12 mouse cellular contexts compared by ENCODE assay signal in the genomic region with DNA sequence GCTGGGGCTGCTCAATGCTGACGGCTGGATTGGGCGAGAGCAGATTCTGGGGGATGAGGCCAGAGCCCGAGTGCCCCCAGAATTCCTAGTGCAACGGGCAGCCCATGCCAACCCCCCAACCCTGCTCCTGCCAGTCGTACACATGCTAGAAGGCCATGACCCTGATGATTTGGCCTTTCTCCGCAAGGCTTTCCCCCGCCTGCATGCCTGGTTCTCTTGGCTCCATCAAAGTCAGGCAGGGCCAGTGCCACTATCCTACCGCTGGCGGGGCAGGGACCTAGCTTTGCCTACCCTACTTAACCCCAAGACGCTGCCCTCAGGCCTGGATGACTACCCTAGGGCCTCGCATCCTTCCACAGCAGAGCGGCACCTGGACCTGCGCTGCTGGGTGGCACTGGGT. TPM values are rescaled to one million over a fixed set of nuclear protein-coding genes. Genes with fewer than 3 reads are reported as not detected.
DNase-seq lines count a peak whose midpoint lies in the region; ATAC-seq lines count a peak whose summit lies in the region.
"Had no signal": no experiment of that assay in that cellular context is flagged by ENCODE, and none has a peak within 500 bp of the region (broad histone marks: within the 10 kb centered on the region; RNA-seq: fewer than 3 reads in every experiment).

No protein-coding gene starts in this region.

- no peak for ATAC-seq in hindbrain, embryonic 13.5 days (ENCODE audit: low FRiP score)
- no peak for ATAC-seq in hindbrain, embryonic 14.5 days (ENCODE audit: low FRiP score)
- ATAC-seq in neural tube, embryonic 12.5 days (ENCODE audit: low FRiP score, low read depth) = no peak
- no peak for ATAC-seq in neural tube, embryonic 15.5 days (ENCODE audit: low FRiP score)
- ATAC-seq in limb, embryonic 12.5 days (ENCODE audit: insufficient number of reproducible peaks, insufficient read depth, low FRiP score, low TSS enrichment, low read depth) = no peak
- ATAC-seq: intestine, embryonic 15.5 days had no signal

- WGBS in hindbrain, embryonic 13.5 days = 93% methylated on average over 13 of the region's 13 CpGs
- WGBS in hindbrain, embryonic 14.5 days = 92% methylated on average over 13 of the region's 13 CpGs
- WGBS in neural tube, embryonic 12.5 days = 90% methylated on average over 13 of the region's 13 CpGs
- WGBS in neural tube, embryonic 15.5 days = 93% methylated on average over 13 of the region's 13 CpGs
- 94% methylated on average over 13 of the region's 13 CpGs for WGBS in limb, embryonic 12.5 days

- peak overlapping the region; percentile 94 for H3K9ac ChIP-seq in hindbrain, embryonic 13.5 days
- no peak overlapping the region for H3K9ac ChIP-seq in hindbrain, embryonic 14.5 days
- 0 out of 2 replicates have a peak overlapping the region, but pooled peaks have one; percentile 8 for H3K9ac ChIP-seq in neural tube, embryonic 12.5 days
- H3K9ac ChIP-seq in neural tube, embryonic 15.5 days (replicated peaks) = no peak overlapping the region; the same call in 1 of the 2 replicates
- H3K9ac ChIP-seq in limb, embryonic 12.5 days (replicated peaks) = 0 out of 2 replicates have a peak overlapping the region, but pooled peaks have one; percentile 13
- H3K9ac ChIP-seq: intestine, embryonic 15.5 days had no signal

- H3K27ac ChIP-seq in hindbrain, embryonic 13.5 days = no peak overlapping the region
- no peak overlapping the region for H3K27ac ChIP-seq in hindbrain, embryonic 14.5 days
- H3K27ac ChIP-seq in neural tube, embryonic 12.5 days = no peak overlapping the region
- no peak overlapping the region for H3K27ac ChIP-seq in neural tube, embryonic 15.5 days (replicated peaks)
- no peak overlapping the region for H3K27ac ChIP-seq in limb, embryonic 12.5 days

- H3K4me3 ChIP-seq in hindbrain, embryonic 13.5 days = peak overlapping the region; percentile 88; the same call in 1 of the 2 replicates
- H3K4me3 ChIP-seq in hindbrain, embryonic 14.5 days (replicated peaks; ENCODE audit: low read length) = no peak overlapping the region
- no peak overlapping the region for H3K4me3 ChIP-seq in neural tube, embryonic 12.5 days
- H3K4me3 ChIP-seq in neural tube, embryonic 15.5 days (replicated peaks) = no peak overlapping the region
- H3K4me3 ChIP-seq in limb, embryonic 12.5 days (replicated peaks) = no peak overlapping the region

- peak; percentile 35 for DNase-seq in adrenal gland, postnatal 10 days
- DNase-seq in adrenal gland, adult 18-20 months (ENCODE audit: low spot score in 2 of 2) = no peak
- DNase-seq in hindbrain, embryonic 14.5 days (ENCODE audit: low spot score) = no peak
- DNase-seq in thymus, postnatal 25 days = no peak
- DNase-seq: heart, adult 18-20 months; kidney, postnatal 25 days; lung, postnatal 4 days had no signal

- no peaks in the 10 kb centered on the region for H3K27me3 ChIP-seq in hindbrain, embryonic 13.5 days
- no peaks in the 10 kb centered on the region for H3K27me3 ChIP-seq in hindbrain, embryonic 14.5 days (ENCODE audit: control insufficient read depth, insufficient read depth, low read length)
- no peaks in the 10 kb centered on the region for H3K27me3 ChIP-seq in neural tube, embryonic 12.5 days (replicated peaks)
- H3K27me3 ChIP-seq in neural tube, embryonic 15.5 days (replicated peaks) = no peaks in the 10 kb centered on the region
- H3K27me3 ChIP-seq in limb, embryonic 12.5 days = no peaks in the 10 kb centered on the region
- H3K27me3 ChIP-seq: intestine, embryonic 15.5 days had no signal

- H3K4me2 ChIP-seq in hindbrain, embryonic 13.5 days = no peak overlapping the region
- no peak overlapping the region for H3K4me2 ChIP-seq in hindbrain, embryonic 14.5 days (replicated peaks)
- H3K4me2 ChIP-seq in neural tube, embryonic 12.5 days (replicated peaks) = 0 out of 2 replicates have a peak overlapping the region, but pooled peaks have one; percentile 7
- H3K4me2 ChIP-seq in neural tube, embryonic 15.5 days = no peak overlapping the region
- no peak overlapping the region for H3K4me2 ChIP-seq in limb, embryonic 12.5 days

- peaks cover 29% of the 10 kb centered on the region for H3K36me3 ChIP-seq in hindbrain, embryonic 13.5 days
- H3K36me3 ChIP-seq in hindbrain, embryonic 14.5 days (replicated peaks; ENCODE audit: control insufficient read depth, insufficient read depth) = peaks cover 32% of the 10 kb centered on the region
- peaks cover 29% of the 10 kb centered on the region for H3K36me3 ChIP-seq in neural tube, embryonic 12.5 days
- H3K36me3 ChIP-seq in neural tube, embryonic 15.5 days = peaks cover 30% of the 10 kb centered on the region
- H3K36me3 ChIP-seq in limb, embryonic 12.5 days = peaks cover 34% of the 10 kb centered on the region

- H3K4me1 ChIP-seq in hindbrain, embryonic 13.5 days (replicated peaks) = peaks cover 66% of the 10 kb centered on the region
- peaks cover 38% of the 10 kb centered on the region for H3K4me1 ChIP-seq in hindbrain, embryonic 14.5 days (replicated peaks; ENCODE audit: control insufficient read depth, insufficient read depth, low read length)
- H3K4me1 ChIP-seq in neural tube, embryonic 12.5 days = peaks cover 51% of the 10 kb centered on the region
- peaks cover 60% of the 10 kb centered on the region for H3K4me1 ChIP-seq in neural tube, embryonic 15.5 days
- peaks cover 37% of the 10 kb centered on the region for H3K4me1 ChIP-seq in limb, embryonic 12.5 days (replicated peaks)

- H3K9me3 ChIP-seq in hindbrain, embryonic 13.5 days = no peaks in the 10 kb centered on the region
- H3K9me3 ChIP-seq in hindbrain, embryonic 14.5 days (ENCODE audit: control insufficient read depth, low read length) = no peaks in the 10 kb centered on the region
- H3K9me3 ChIP-seq in neural tube, embryonic 12.5 days = no peaks in the 10 kb centered on the region
- no peaks in the 10 kb centered on the region for H3K9me3 ChIP-seq in neural tube, embryonic 15.5 days (replicated peaks)
- no peaks in the 10 kb centered on the region for H3K9me3 ChIP-seq in limb, embryonic 12.5 days
- H3K9me3 ChIP-seq: intestine, embryonic 15.5 days had no signal

RNA-seq across cellular contexts. Expression of a gene that starts 2.3 kb away (rescaled TPM):
- 10 to 100 TPM; 42.7 to 48.9 TPM for total RNA-seq in adrenal gland, postnatal 10 days (2021)
- total RNA-seq in adrenal gland, adult 18-20 months (2021) = 10 to 100 TPM; 38.2 to 57.2 TPM
- polyA plus RNA-seq in hindbrain, embryonic 13.5 days (2015; fragmentation: Nextera tagmentation; extraction: Ambion mirVana) = 21.5 and 25.7 TPM in 2 replicates
- polyA plus RNA-seq in hindbrain, embryonic 14.5 days (2014; fragmentation: Nextera tagmentation; extraction: Ambion mirVana) = 23.9 and 24.0 TPM in 2 replicates
- 39.4 and 39.5 TPM in 2 replicates for polyA plus RNA-seq in neural tube, embryonic 12.5 days (2016; fragmentation: Nextera tagmentation; extraction: Ambion mirVana)
- 26.1 and 31.3 TPM in 2 replicates for polyA plus RNA-seq in neural tube, embryonic 15.5 days (2015; fragmentation: Nextera tagmentation; extraction: Ambion mirVana)
- 55.3 and 58.2 TPM in 2 replicates for polyA plus RNA-seq in limb, embryonic 12.5 days (2016; fragmentation: Nextera tagmentation; extraction: Ambion mirVana)

RNA-seq across cellular contexts. Expression of a gene that starts 3.7 kb away (rescaled TPM):
- total RNA-seq in adrenal gland, postnatal 10 days (2021) = 10 to 100 TPM; 61.1 to 82.1 TPM
- total RNA-seq in adrenal gland, adult 18-20 months (2021) = 10 to 100 TPM; 84.3 to 89.0 TPM
- polyA plus RNA-seq in hindbrain, embryonic 13.5 days (2015; fragmentation: Nextera tagmentation; extraction: Ambion mirVana) = 216 and 227 TPM in 2 replicates
- 114 and 134 TPM in 2 replicates for polyA plus RNA-seq in hindbrain, embryonic 14.5 days (2014; fragmentation: Nextera tagmentation; extraction: Ambion mirVana)
- 233 and 254 TPM in 2 replicates for polyA plus RNA-seq in neural tube, embryonic 12.5 days (2016; fragmentation: Nextera tagmentation; extraction: Ambion mirVana)
- polyA plus RNA-seq in neural tube, embryonic 15.5 days (2015; fragmentation: Nextera tagmentation; extraction: Ambion mirVana) = 146 and 155 TPM in 2 replicates
- 191 and 219 TPM in 2 replicates for polyA plus RNA-seq in limb, embryonic 12.5 days (2016; fragmentation: Nextera tagmentation; extraction: Ambion mirVana)

RNA-seq across cellular contexts. Expression of a gene that starts 7.6 kb away (rescaled TPM):
- 10 to 100 TPM; 20.7 to 25.7 TPM for total RNA-seq in adrenal gland, postnatal 10 days (2021)
- 10 to 100 TPM; 20.1 to 20.7 TPM for total RNA-seq in adrenal gland, adult 18-20 months (2021)
- 13.4 and 14.1 TPM in 2 replicates for polyA plus RNA-seq in hindbrain, embryonic 13.5 days (2015; fragmentation: Nextera tagmentation; extraction: Ambion mirVana)
- polyA plus RNA-seq in hindbrain, embryonic 14.5 days (2014; fragmentation: Nextera tagmentation; extraction: Ambion mirVana) = 15.4 and 15.8 TPM in 2 replicates
- 17.6 and 18.7 TPM in 2 replicates for polyA plus RNA-seq in neural tube, embryonic 12.5 days (2016; fragmentation: Nextera tagmentation; extraction: Ambion mirVana)
- polyA plus RNA-seq in neural tube, embryonic 15.5 days (2015; fragmentation: Nextera tagmentation; extraction: Ambion mirVana) = 12.0 and 12.3 TPM in 2 replicates
- 17.6 and 19.2 TPM in 2 replicates for polyA plus RNA-seq in limb, embryonic 12.5 days (2016; fragmentation: Nextera tagmentation; extraction: Ambion mirVana)

RNA-seq across cellular contexts. Expression of a gene that starts 8.8 kb away (rescaled TPM):
- 100 to 1,000 TPM; 109 to 115 TPM for total RNA-seq in adrenal gland, postnatal 10 days (2021)
- 100 to 1,000 TPM in 1 of 2 experiments, 10 to 100 TPM in 1; 99.5 to 107 TPM for total RNA-seq in adrenal gland, adult 18-20 months (2021)
- 123 TPM in 2 replicates for polyA plus RNA-seq in hindbrain, embryonic 13.5 days (2015; fragmentation: Nextera tagmentation; extraction: Ambion mirVana)
- 110 and 129 TPM in 2 replicates for polyA plus RNA-seq in hindbrain, embryonic 14.5 days (2014; fragmentation: Nextera tagmentation; extraction: Ambion mirVana)
- 124 and 128 TPM in 2 replicates for polyA plus RNA-seq in neural tube, embryonic 12.5 days (2016; fragmentation: Nextera tagmentation; extraction: Ambion mirVana)
- 121 and 123 TPM in 2 replicates for polyA plus RNA-seq in neural tube, embryonic 15.5 days (2015; fragmentation: Nextera tagmentation; extraction: Ambion mirVana)
- polyA plus RNA-seq in limb, embryonic 12.5 days (2016; fragmentation: Nextera tagmentation; extraction: Ambion mirVana) = 134 and 140 TPM in 2 replicates

RNA-seq across cellular contexts. Expression of a gene that starts 16.2 kb away (rescaled TPM):
- 1 to 10 TPM; 2.9 to 6.5 TPM for total RNA-seq in adrenal gland, postnatal 10 days (2021)
- 1 to 10 TPM; 4.0 to 5.1 TPM for total RNA-seq in adrenal gland, adult 18-20 months (2021)
- polyA plus RNA-seq in hindbrain, embryonic 13.5 days (2015; fragmentation: Nextera tagmentation; extraction: Ambion mirVana) = 4.0 and 4.4 TPM in 2 replicates
- 4.9 and 5.3 TPM in 2 replicates for polyA plus RNA-seq in hindbrain, embryonic 14.5 days (2014; fragmentation: Nextera tagmentation; extraction: Ambion mirVana)
- 4.8 and 5.1 TPM in 2 replicates for polyA plus RNA-seq in neural tube, embryonic 12.5 days (2016; fragmentation: Nextera tagmentation; extraction: Ambion mirVana)
- polyA plus RNA-seq in neural tube, embryonic 15.5 days (2015; fragmentation: Nextera tagmentation; extraction: Ambion mirVana) = 4.8 and 7.6 TPM in 2 replicates
- 3.9 and 4.2 TPM in 2 replicates for polyA plus RNA-seq in limb, embryonic 12.5 days (2016; fragmentation: Nextera tagmentation; extraction: Ambion mirVana)

Comparison
In these comparisons a context has a peak if more than half of its experiments do, and no peak if none do; other contexts are left out.
1. H3K9ac ChIP-seq: peak in hindbrain, embryonic 13.5 days (single experiment), neural tube, embryonic 12.5 days (single experiment) and limb, embryonic 12.5 days (single experiment); none in hindbrain, embryonic 14.5 days (single experiment) and neural tube, embryonic 15.5 days (single experiment).